Mouse (Mus musculus) cerebellum, adult 8-10 months (tissue): ENCODE measurements around the gene Gm11060.

ENCODE experiments used
- DNase-seq: peaks from one replicate; pipeline ENCODE4 v3.0.0; 2022

The Gm11060 gene

GRCm38 (mm10) chr2:105122216-105122615 is 30.4 kb downstream of the Gm11060 start:
- no peak for DNase-seq

- DNase-seq, result no peak
These were observed 31.1 kb downstream of the Gm11060 start for GRCm38 (mm10) chr2:105122886-105123285.

- DNase-seq, result no peak
These were observed 31.6 kb downstream of the Gm11060 start for GRCm38 (mm10) chr2:105123431-105123830.

- no peak for DNase-seq
These were observed 32.1 kb downstream of the Gm11060 start for GRCm38 (mm10) chr2:105123881-105124280.

GRCm38 (mm10) chr2:105124391-105124790 is 32.6 kb downstream of the Gm11060 start:
- no peak for DNase-seq

- DNase-seq, result no peak
These were observed 33.4 kb downstream of the Gm11060 start for GRCm38 (mm10) chr2:105125205-105125604.

- DNase-seq, result no peak
These were observed 33.8 kb downstream of the Gm11060 start for GRCm38 (mm10) chr2:105125641-105126040.

GRCm38 (mm10) chr2:105126279-105126678 is 34.5 kb downstream of the Gm11060 start, which contains the start of gene Wt1:
Wt1 (plus strand) TSS chr2:105126529.
- DNase-seq, result no peak

GRCm38 (mm10) chr2:105126691-105127530 is 35.1 kb downstream of the Gm11060 start:
- DNase-seq, result no peak

- no peak for DNase-seq
These were observed 36.0 kb downstream of the Gm11060 start for GRCm38 (mm10) chr2:105127531-105128480.

GRCm38 (mm10) chr2:105128564-105128963 is 36.7 kb downstream of the Gm11060 start:
- DNase-seq, result no peak

- no peak for DNase-seq
These were observed 38.7 kb downstream of the Gm11060 start for GRCm38 (mm10) chr2:105130351-105131060.

DNA sequence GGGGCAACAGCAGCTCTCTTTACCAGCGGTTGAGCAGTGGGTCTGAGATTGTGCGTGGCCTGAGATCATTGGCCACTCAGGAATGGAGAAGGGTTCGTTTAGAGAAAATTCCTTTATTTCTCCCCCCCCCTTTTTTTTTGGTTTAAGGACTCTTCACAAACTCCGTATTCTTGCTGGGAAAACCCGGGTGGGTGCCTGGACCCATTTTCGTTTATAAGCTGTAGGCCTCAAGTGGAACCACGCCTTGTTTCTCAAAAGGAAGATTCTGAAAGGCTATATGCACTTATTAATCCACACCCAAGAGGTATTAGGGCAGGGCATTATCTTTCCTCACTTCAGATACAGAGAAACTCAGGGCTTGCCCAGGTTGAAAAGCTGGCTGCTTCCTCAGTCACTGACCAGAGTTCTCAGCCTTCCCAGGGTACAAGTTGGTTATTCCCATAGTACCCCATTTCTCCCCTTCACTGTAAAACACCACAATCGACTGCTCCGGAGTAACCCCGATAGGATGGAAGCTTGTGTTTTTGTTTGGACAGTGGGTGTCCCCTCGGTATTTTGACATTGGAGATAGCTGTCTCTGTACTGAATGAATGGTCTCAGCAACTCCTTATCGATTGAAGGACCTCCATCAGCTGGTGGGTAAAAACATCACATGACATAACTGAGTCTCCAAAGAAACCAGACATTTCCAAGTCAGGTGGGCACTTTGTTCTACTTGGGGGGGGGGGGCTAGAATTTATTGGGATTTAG is 39.4 kb downstream of the Gm11060 start:
- no peak for DNase-seq

- no peak for DNase-seq
These were observed 39.9 kb downstream of the Gm11060 start for GRCm38 (mm10) chr2:105131811-105132100.

DNA sequence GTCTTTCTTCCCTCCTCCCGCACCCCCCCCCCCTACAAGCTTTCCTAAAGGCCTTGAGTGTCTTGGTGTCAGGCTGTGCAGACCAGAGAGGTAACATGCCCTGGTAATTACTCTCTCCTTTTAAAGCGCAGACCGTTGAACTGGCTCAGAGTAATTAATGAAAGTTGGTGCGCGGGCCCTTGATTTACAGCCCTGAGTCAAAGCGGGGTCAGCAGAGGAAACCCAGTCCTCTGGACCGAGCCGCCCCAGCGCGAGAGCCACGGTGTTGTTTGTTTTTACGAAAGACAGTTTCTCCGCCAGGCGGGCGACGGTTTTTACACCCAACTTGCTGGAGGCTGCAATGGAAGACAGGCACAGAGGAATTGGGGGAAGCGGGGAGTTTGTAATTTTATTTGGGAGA is 40.5 kb downstream of the Gm11060 start:
- no peak for DNase-seq

- no peak for DNase-seq
These were observed 41.3 kb downstream of the Gm11060 start for GRCm38 (mm10) chr2:105132933-105133795.

GRCm38 (mm10) chr2:105134296-105134695 is 42.5 kb downstream of the Gm11060 start:
- DNase-seq, result no peak

GRCm38 (mm10) chr2:105139471-105139870 is 47.7 kb downstream of the Gm11060 start:
- DNase-seq, result no peak

DNA sequence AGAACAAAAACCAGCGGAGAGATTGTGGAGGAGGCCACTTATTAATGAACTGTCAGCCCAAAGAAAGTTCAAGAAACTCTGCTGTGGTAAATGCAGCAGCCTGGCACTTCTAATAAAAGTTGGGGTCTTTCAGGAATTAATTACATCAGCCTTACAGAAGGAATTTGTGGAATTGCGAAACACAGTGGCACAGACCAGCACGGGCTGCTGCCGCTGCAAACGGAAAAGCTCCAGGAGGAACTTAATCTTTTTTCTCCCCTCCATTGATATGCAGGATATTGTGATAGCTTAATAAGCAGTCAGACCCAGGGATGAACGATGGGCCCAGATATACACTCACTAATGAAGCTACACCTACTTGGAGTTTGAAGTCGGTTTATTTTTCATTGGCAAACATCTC is 49.6 kb downstream of the Gm11060 start:
- no peak for DNase-seq
